Mouse (Mus musculus): Measurements from ENCODE around the gene Odf2. TPM values are rescaled to one million over a fixed set of nuclear protein-coding genes. Genes with fewer than 3 reads are reported as not detected.

Gene Odf2
- 51.0 and 66.3 TPM in 2 replicates for total RNA-seq (2021)
- long read RNA-seq, transcript Odf2-204 (21 exons, 3,826 nt) = major isoform, 12 of 49 reads
- long read RNA-seq, partial matches to known transcripts = 7 of 49 reads
- long read RNA-seq, other reads (novel, unspliced or antisense) = 25 of 49 reads

- DNase-seq = peak; percentile 100
Measured at GRCm38 (mm10) chr2:29889066-29889944, at the start of gene Odf2. Gene Odf2, plus strand, starts transcription at chr2:29889221.

- DNase-seq = no peak
Measured at GRCm38 (mm10) chr2:29839460-29839859, 49.6 kb upstream of the Odf2 start.

GRCm38 (mm10) chr2:29843231-29844105, 45.6 kb upstream of the Odf2 start:
- no peak for DNase-seq

GRCm38 (mm10) chr2:29844115-29844514, 44.9 kb upstream of the Odf2 start:
- DNase-seq = no peak

GRCm38 (mm10) chr2:29844661-29845060, 44.4 kb upstream of the Odf2 start:
- DNase-seq = no peak

GRCm38 (mm10) chr2:29845636-29846035, 43.4 kb upstream of the Odf2 start:
- no peak for DNase-seq

GRCm38 (mm10) chr2:29846061-29846853, 42.8 kb upstream of the Odf2 start:
- no peak for DNase-seq

- no peak for DNase-seq
Measured at GRCm38 (mm10) chr2:29846911-29847310, 42.1 kb upstream of the Odf2 start.

GRCm38 (mm10) chr2:29849041-29849440, 40.0 kb upstream of the Odf2 start:
- DNase-seq = no peak

GRCm38 (mm10) chr2:29849841-29850480, 39.1 kb upstream of the Odf2 start:
- DNase-seq = no peak

- no peak for DNase-seq
Measured at GRCm38 (mm10) chr2:29852957-29853485, 36.0 kb upstream of the Odf2 start.

- DNase-seq = no peak
Measured at GRCm38 (mm10) chr2:29853736-29854135, 35.3 kb upstream of the Odf2 start.

- no peak for DNase-seq
Measured at GRCm38 (mm10) chr2:29855585-29856210, 33.3 kb upstream of the Odf2 start.

GRCm38 (mm10) chr2:29856451-29857260, 32.4 kb upstream of the Odf2 start:
- no peak for DNase-seq

- no peak for DNase-seq
Measured at GRCm38 (mm10) chr2:29857341-29857740, 31.7 kb upstream of the Odf2 start.

- DNase-seq = no peak
Measured at GRCm38 (mm10) chr2:29857967-29858366, 31.1 kb upstream of the Odf2 start.

GRCm38 (mm10) chr2:29858748-29859473, 30.1 kb upstream of the Odf2 start:
- peak; percentile 20 for DNase-seq

- no peak for DNase-seq
Measured at GRCm38 (mm10) chr2:29865125-29865524, 23.9 kb upstream of the Odf2 start.

Measured in adrenal gland, postnatal 25 days (tissue).